Mouse (Mus musculus) heart, embryonic 13.5 days (tissue): ENCODE measurements around the gene Helb. TPM values are rescaled to one million over a fixed set of nuclear protein-coding genes. Genes with fewer than 3 reads are reported as not detected.

Experiments used
- ATAC-seq: fragments of 200-750 bp; cut with Nextera tagmentation; 2 replicates; pipeline ENCODE4 v1.8.0; 2017; ENCODE audit warnings: moderate TSS enrichment; ENCODE audit not compliant: insufficient number of reproducible peaks, low FRiP score, low TSS enrichment; ENCODE audit errors: extremely low read depth
- H3K27ac ChIP-seq: fragments of 300-500 bp; sonication (generic); replicated peaks from 2 replicates; pipeline ENCODE4 v1.5.1; 2015; ENCODE audit warnings: moderate library complexity, mild to moderate bottlenecking, inconsistent platforms
- H3K27me3 ChIP-seq: fragments of 300-500 bp; sonication (generic); replicated peaks from 2 replicates; pipeline ENCODE4 v1.6.1; 2015; ENCODE audit warnings: mild to moderate bottlenecking, inconsistent platforms
- H3K36me3 ChIP-seq: fragments of 300-500 bp; sonication (generic); 2 replicates; pipeline ENCODE4 v1.6.1; 2015; ENCODE audit warnings: mild to moderate bottlenecking, inconsistent platforms
- H3K4me1 ChIP-seq: fragments of 300-500 bp; sonication (generic); 2 replicates; pipeline ENCODE4 v1.6.1; 2015; ENCODE audit warnings: inconsistent platforms
- H3K4me2 ChIP-seq: fragments of 300-500 bp; sonication (generic); 2 replicates; pipeline ENCODE4 v1.6.1; 2015; ENCODE audit warnings: inconsistent platforms, mild to moderate bottlenecking, moderate library complexity
- H3K4me3 ChIP-seq: fragments of 300-500 bp; sonication (generic); 2 replicates; pipeline ENCODE4 v1.5.1; 2015; ENCODE audit warnings: moderate library complexity, mild to moderate bottlenecking, inconsistent platforms
- H3K9ac ChIP-seq: fragments of 300-500 bp; sonication (generic); 2 replicates; pipeline ENCODE4 v1.6.1; 2015; ENCODE audit warnings: inconsistent platforms, mild to moderate bottlenecking, moderate library complexity
- H3K9me3 ChIP-seq: fragments of 300-500 bp; sonication (generic); 2 replicates; pipeline ENCODE4 v1.6.1; 2016; ENCODE audit warnings: inconsistent platforms
- WGBS: fragments of 180-500 bp; shearing (Covaris S2); methylation state at CpG from one replicate; pipeline ENCODE4 v1.1.7; 2015; ENCODE audit warnings: mixed read lengths; 5-methylcytosine and 5-hydroxymethylcytosine counted together
- polyA plus RNA-seq: library from polyadenylated mRNA; unstranded; fragments of >200 nt; fragmentation: Nextera tagmentation; extraction: Ambion mirVana; gene quantifications from 2 replicates; pipeline ENCODE4 v1.2.1, GENCODE M21; 2015

Gene Helb
- polyA plus RNA-seq, 1 experiment from 2014 or later: 5.7 TPM

GRCm38 (mm10) chr10:120077850-120078249 lies 34.9 kb downstream of the Helb start:
- WGBS: 67% methylated on average over 3 of the region's 3 CpGs
- no peak overlapping the region for H3K27ac ChIP-seq
- H3K4me1 ChIP-seq: no peaks in the 10 kb centered on the region
- no peaks in the 10 kb centered on the region for H3K9me3 ChIP-seq
- H3K9ac ChIP-seq: no peak overlapping the region
- no peak for ATAC-seq
- H3K27me3 ChIP-seq: no peaks in the 10 kb centered on the region
- H3K4me3 ChIP-seq: no peak overlapping the region
- no peak overlapping the region for H3K4me2 ChIP-seq
- peaks cover 24% of the 10 kb centered on the region for H3K36me3 ChIP-seq

GRCm38 (mm10) chr10:120066319-120066718 lies 46.5 kb downstream of the Helb start:
- H3K9ac ChIP-seq: no peak overlapping the region
- H3K9me3 ChIP-seq: no peaks in the 10 kb centered on the region
- no peaks in the 10 kb centered on the region for H3K27me3 ChIP-seq
- no peak overlapping the region for H3K4me3 ChIP-seq
- WGBS: 86% methylated on average over 10 of the region's 10 CpGs
- H3K36me3 ChIP-seq: no peaks in the 10 kb centered on the region
- H3K4me1 ChIP-seq: peaks cover 11% of the 10 kb centered on the region
- H3K27ac ChIP-seq: no peak overlapping the region
- ATAC-seq: no peak
- no peak overlapping the region for H3K4me2 ChIP-seq

- no peaks in the 10 kb centered on the region for H3K27me3 ChIP-seq
- H3K27ac ChIP-seq: no peak overlapping the region
- no peak overlapping the region for H3K9ac ChIP-seq
- no peak overlapping the region for H3K4me3 ChIP-seq
- no peak overlapping the region for H3K4me2 ChIP-seq
- no peak for ATAC-seq
- no peaks in the 10 kb centered on the region for H3K36me3 ChIP-seq
- no peaks in the 10 kb centered on the region for H3K9me3 ChIP-seq
- peaks cover 24% of the 10 kb centered on the region for H3K4me1 ChIP-seq
- WGBS: 21% methylated on average over 5 of the region's 5 CpGs
These were observed 48.4 kb downstream of the Helb start for GRCm38 (mm10) chr10:120064424-120064823.

GRCm38 (mm10) chr10:120061238-120062130 lies 51.3 kb downstream of the Helb start:
- Histone ChIP-seq H3K27ac (no peak overlapping the region), H3K9ac (no peak overlapping the region), H3K9me3 (no peaks in the 10 kb centered on the region), H3K27me3 (no peaks in the 10 kb centered on the region), H3K4me1 (peaks cover 24% of the 10 kb centered on the region), H3K4me3 (peak overlapping the region; percentile 22), H3K36me3 (no peaks in the 10 kb centered on the region), H3K4me2 (peak overlapping the region; percentile 53)
- 56% methylated on average over 24 of the region's 24 CpGs for WGBS
- no peak for ATAC-seq

- Histone ChIP-seq H3K4me3 (no peak overlapping the region), H3K9me3 (no peaks in the 10 kb centered on the region), H3K4me2 (peak overlapping the region; percentile 53; the same call in 1 of the 2 replicates), H3K4me1 (peaks cover 24% of the 10 kb centered on the region), H3K9ac (no peak overlapping the region), H3K36me3 (no peaks in the 10 kb centered on the region), H3K27ac (no peak overlapping the region), H3K27me3 (no peaks in the 10 kb centered on the region)
- 16% methylated on average over 8 of the region's 10 CpGs for WGBS
- ATAC-seq: no peak
These were observed 52.1 kb downstream of the Helb start for GRCm38 (mm10) chr10:120060579-120061237.

- no peak for ATAC-seq
- H3K9me3 ChIP-seq: no peaks in the 10 kb centered on the region
These were observed 68.0 kb downstream of the Helb start for GRCm38 (mm10) chr10:120044714-120045234.

GRCm38 (mm10) chr10:120044237-120044636 lies 68.5 kb downstream of the Helb start:
- Histone ChIP-seq H3K4me2 (no peak overlapping the region), H3K27ac (no peak overlapping the region), H3K9me3 (no peaks in the 10 kb centered on the region), H3K4me1 (no peaks in the 10 kb centered on the region), H3K9ac (no peak overlapping the region), H3K36me3 (peaks cover under 1% of the 10 kb centered on the region; the same call in 1 of the 2 replicates), H3K27me3 (no peaks in the 10 kb centered on the region), H3K4me3 (no peak overlapping the region)
- no peak for ATAC-seq
- WGBS: 79% methylated on average over 6 of the region's 6 CpGs

More at GRCm38 (mm10) chr10:120044714-120045234, 68.0 kb downstream of the Helb start:
- Histone ChIP-seq H3K4me3 (no peak overlapping the region), H3K27me3 (no peaks in the 10 kb centered on the region), H3K36me3 (peaks cover 6% of the 10 kb centered on the region; the same call in 1 of the 2 replicates), H3K4me2 (no peak overlapping the region), H3K4me1 (no peaks in the 10 kb centered on the region), H3K27ac (no peak overlapping the region), H3K9ac (no peak overlapping the region)
- WGBS: 76% methylated on average over 2 of the region's 2 CpGs

- H3K36me3 ChIP-seq: peaks cover 9% of the 10 kb centered on the region; the same call in 1 of the 2 replicates
- H3K9me3 ChIP-seq: no peaks in the 10 kb centered on the region
- H3K27me3 ChIP-seq: no peaks in the 10 kb centered on the region
- no peaks in the 10 kb centered on the region for H3K4me1 ChIP-seq
- WGBS: 83% methylated on average over 5 of the region's 5 CpGs
- no peak overlapping the region for H3K4me3 ChIP-seq
- no peak overlapping the region for H3K9ac ChIP-seq
- no peak for ATAC-seq
- no peak overlapping the region for H3K27ac ChIP-seq
- no peak overlapping the region for H3K4me2 ChIP-seq
These were observed 74.6 kb downstream of the Helb start for GRCm38 (mm10) chr10:120038194-120038593.

GRCm38 (mm10) chr10:120035824-120036223 lies 77.0 kb downstream of the Helb start:
- Histone ChIP-seq H3K27ac (no peak overlapping the region), H3K4me2 (no peak overlapping the region), H3K9ac (no peak overlapping the region), H3K4me1 (no peaks in the 10 kb centered on the region), H3K27me3 (no peaks in the 10 kb centered on the region), H3K4me3 (no peak overlapping the region), H3K9me3 (no peaks in the 10 kb centered on the region), H3K36me3 (peaks cover 9% of the 10 kb centered on the region; the same call in 1 of the 2 replicates)
- WGBS: 68% methylated on average over 6 of the region's 6 CpGs
- no peak for ATAC-seq

GRCm38 (mm10) chr10:120035211-120035733 lies 77.5 kb downstream of the Helb start:
- no peak overlapping the region for H3K4me3 ChIP-seq
- 59% methylated on average over 15 of the region's 15 CpGs for WGBS
- no peaks in the 10 kb centered on the region for H3K4me1 ChIP-seq
- no peaks in the 10 kb centered on the region for H3K27me3 ChIP-seq
- H3K9me3 ChIP-seq: no peaks in the 10 kb centered on the region
- peaks cover 9% of the 10 kb centered on the region; the same call in 1 of the 2 replicates for H3K36me3 ChIP-seq
- no peak overlapping the region for H3K4me2 ChIP-seq
- H3K9ac ChIP-seq: no peak overlapping the region
- ATAC-seq: no peak
- H3K27ac ChIP-seq: no peak overlapping the region

GRCm38 (mm10) chr10:120033866-120034265 lies 78.9 kb downstream of the Helb start:
- peaks cover 7% of the 10 kb centered on the region; the same call in 1 of the 2 replicates for H3K36me3 ChIP-seq
- H3K4me1 ChIP-seq: no peaks in the 10 kb centered on the region
- H3K27ac ChIP-seq: no peak overlapping the region
- H3K9ac ChIP-seq: no peak overlapping the region
- no peaks in the 10 kb centered on the region for H3K9me3 ChIP-seq
- H3K4me3 ChIP-seq: no peak overlapping the region
- WGBS: 84% methylated on average over 9 of the region's 9 CpGs
- ATAC-seq: no peak
- no peaks in the 10 kb centered on the region for H3K27me3 ChIP-seq
- H3K4me2 ChIP-seq: no peak overlapping the region
